Mouse (Mus musculus) forebrain, embryonic 10.5 days (tissue): ENCODE data around the gene Usp17lb. TPM values are rescaled to one million over a fixed set of nuclear protein-coding genes. Genes with fewer than 3 reads are reported as not detected.
"Not testable (repeated sequence)": the region's sequence is repeated elsewhere in the genome, so short reads cannot be mapped to it uniquely, and the experiment has no call there.

Experiments used
- DNase-seq: peaks from one replicate; pipeline ENCODE4 v3.0.0-alpha.2; 2017; ENCODE audit warnings: low spot score; ENCODE audit errors: extremely low spot score
- H3K27ac ChIP-seq: fragments of 300-500 bp; sonication (generic); 2 replicates; pipeline ENCODE4 v1.5.1; 2016; ENCODE audit warnings: mild to moderate bottlenecking
- H3K27me3 ChIP-seq: fragments of 300-500 bp; sonication (generic); 2 replicates; pipeline ENCODE4 v1.6.1; 2016; ENCODE audit warnings: mild to moderate bottlenecking; ENCODE audit not compliant: poor library complexity, severe bottlenecking
- H3K36me3 ChIP-seq: fragments of 300-500 bp; sonication (generic); replicated peaks from 2 replicates; pipeline ENCODE4 v1.6.1; 2016; ENCODE audit warnings: mild to moderate bottlenecking, moderate library complexity
- H3K4me1 ChIP-seq: fragments of 300-500 bp; sonication (generic); 2 replicates; pipeline ENCODE4 v1.6.1; 2016
- H3K4me3 ChIP-seq: fragments of 300-500 bp; sonication (generic); 2 replicates; pipeline ENCODE4 v1.5.1; 2016; ENCODE audit warnings: mild to moderate bottlenecking, moderate library complexity
- H3K9me3 ChIP-seq: fragments of 300-500 bp; sonication (generic); 2 replicates; pipeline ENCODE4 v1.6.1; 2016; ENCODE audit warnings: mild to moderate bottlenecking, moderate library complexity
- WGBS: fragments of 180-500 bp; shearing (Covaris S2); methylation state at CpG from one replicate; pipeline ENCODE4 v1.1.7; 2016; 5-methylcytosine and 5-hydroxymethylcytosine counted together
- polyA plus RNA-seq: library from polyadenylated mRNA; unstranded; fragments of >200 nt; fragmentation: Nextera tagmentation; extraction: Ambion mirVana; gene quantifications from 2 replicates; pipeline ENCODE4 v1.2.1, GENCODE M21; 2016

The Usp17lb gene
- not detected in 2 replicates for polyA plus RNA-seq

- 78% methylated on average over 1 of the region's 1 CpGs for WGBS
- Histone ChIP-seq H3K4me1 (no peaks in the 10 kb centered on the region), H3K9me3 (no peaks in the 10 kb centered on the region), H3K36me3 (no peaks in the 10 kb centered on the region), H3K27me3 (no peaks in the 10 kb centered on the region), H3K4me3 (no peak within 1 kb of the TSS), H3K27ac (no peak within 1 kb of the TSS)
- DNase-seq = no peak
Measured at GRCm38 (mm10) chr7:104842503-104842902, at the start of gene Usp17lb. Usp17lb (minus strand) TSS chr7:104842603.

GRCm38 (mm10) chr7:104877731-104878130, 35.3 kb upstream of the Usp17lb start, which contains the start of gene Olfr665:
Olfr665 (plus strand) TSS chr7:104878031.
- Histone ChIP-seq H3K27ac (no peak within 1 kb of the TSS), H3K9me3 (no peaks in the 10 kb centered on the region), H3K4me3 (no peak within 1 kb of the TSS), H3K4me1 (no peaks in the 10 kb centered on the region), H3K27me3 (no peaks in the 10 kb centered on the region), H3K36me3 (no peaks in the 10 kb centered on the region)
- 69% methylated on average over 1 of the region's 1 CpGs for WGBS
- no peak for DNase-seq

DNA sequence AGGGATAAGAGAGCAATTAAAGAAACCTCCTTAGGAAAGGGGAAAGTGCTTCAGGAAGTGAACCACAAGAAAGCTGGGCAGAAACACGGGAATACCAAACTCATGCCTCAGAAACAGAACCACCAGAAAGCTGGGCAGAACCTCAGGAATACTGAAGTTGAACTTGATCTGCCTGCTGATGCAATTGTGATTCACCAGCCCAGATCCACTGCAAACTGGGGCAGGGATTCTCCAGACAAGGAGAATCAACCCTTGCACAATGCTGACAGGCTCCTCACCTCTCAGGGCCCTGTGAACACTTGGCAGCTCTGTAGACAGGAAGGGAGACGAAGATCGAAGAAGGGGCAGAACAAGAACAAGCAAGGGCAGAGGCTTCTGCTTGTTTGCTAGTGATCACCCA, 19.0 kb upstream of the Usp17lb start:
- Histone ChIP-seq H3K9me3 (no peaks in the 10 kb centered on the region), H3K36me3 (no peaks in the 10 kb centered on the region), H3K4me3 (no peak overlapping the region), H3K27me3 (no peaks in the 10 kb centered on the region), H3K4me1 (no peaks in the 10 kb centered on the region), H3K27ac (no peak overlapping the region)
- no peak for DNase-seq
- 84% methylated on average over 3 of the region's 3 CpGs for WGBS

- no peak for DNase-seq
- Histone ChIP-seq H3K9me3 (no peaks in the 10 kb centered on the region), H3K4me3 (no peak overlapping the region), H3K4me1 (no peaks in the 10 kb centered on the region), H3K27ac (no peak overlapping the region), H3K36me3 (no peaks in the 10 kb centered on the region), H3K27me3 (no peaks in the 10 kb centered on the region)
- WGBS = 77% methylated on average over 1 of the region's 1 CpGs
Measured at GRCm38 (mm10) chr7:104857683-104858082, 15.3 kb upstream of the Usp17lb start.

DNA sequence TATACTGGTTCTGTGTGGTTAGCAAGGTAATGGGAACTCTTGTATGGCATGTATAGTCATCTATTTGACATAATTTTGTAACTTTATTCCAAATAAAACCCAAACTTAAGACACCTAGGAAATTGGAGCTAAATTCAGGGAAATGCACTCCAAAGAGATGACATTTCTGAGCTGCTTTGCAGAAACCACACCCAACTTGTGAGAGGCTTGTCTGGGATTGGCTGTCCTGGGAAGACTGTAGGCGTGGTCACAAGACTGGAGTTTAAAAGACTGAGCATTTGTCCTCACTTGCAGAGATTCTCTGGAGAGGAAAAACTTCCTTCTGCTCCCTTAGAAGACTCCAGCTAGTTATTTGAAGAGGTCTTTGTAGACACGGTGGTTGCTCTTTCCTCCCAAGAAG, 14.3 kb upstream of the Usp17lb start, which contains the start of gene Usp17la:
TSS of gene Usp17la (plus strand) at position 301 of the 400 bp plus-strand sequence.
- not testable (repeated sequence) for H3K36me3 ChIP-seq, H3K27me3 ChIP-seq, H3K4me1 ChIP-seq, H3K9me3 ChIP-seq, H3K4me3 ChIP-seq, H3K27ac ChIP-seq, DNase-seq
- 78% methylated on average over 2 of the region's 2 CpGs for WGBS

DNA sequence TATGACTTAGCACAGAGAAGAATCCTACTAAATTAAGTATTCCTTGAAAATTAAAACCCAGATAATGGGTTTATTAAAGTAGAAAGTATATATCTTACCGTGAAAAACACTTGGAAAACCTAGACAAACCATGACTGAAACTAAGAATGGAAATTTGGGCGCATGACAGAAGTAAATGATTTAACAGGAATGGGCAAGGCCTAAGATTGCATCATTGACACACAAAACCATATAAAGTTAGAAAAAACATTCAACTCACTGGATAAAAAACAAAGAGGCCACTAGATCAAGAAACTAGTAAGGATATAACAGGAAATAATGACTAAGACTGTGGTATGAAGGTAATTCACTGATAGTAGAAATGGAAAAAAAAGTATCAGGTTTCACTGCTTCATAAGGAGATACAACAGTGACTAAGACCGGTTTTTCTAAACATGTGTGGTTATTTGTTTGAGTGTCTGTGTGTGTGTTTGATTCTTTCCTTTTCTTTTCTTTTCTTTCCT, 12.9 kb upstream of the Usp17lb start:
- Histone ChIP-seq H3K4me1 (no peaks in the 10 kb centered on the region), H3K4me3 (no peak overlapping the region), H3K36me3 (no peaks in the 10 kb centered on the region), H3K27me3 (no peaks in the 10 kb centered on the region), H3K9me3 (no peaks in the 10 kb centered on the region), H3K27ac (no peak overlapping the region)
- no peak for DNase-seq
- WGBS = 89% methylated on average over 3 of the region's 3 CpGs

GRCm38 (mm10) chr7:104851546-104851945, 9.1 kb upstream of the Usp17lb start:
- H3K4me3 ChIP-seq, H3K4me1 ChIP-seq, DNase-seq, H3K27me3 ChIP-seq, H3K27ac ChIP-seq, H3K36me3 ChIP-seq, H3K9me3 ChIP-seq: not testable (repeated sequence)
- WGBS = 65% methylated on average over 2 of the region's 2 CpGs

DNA sequence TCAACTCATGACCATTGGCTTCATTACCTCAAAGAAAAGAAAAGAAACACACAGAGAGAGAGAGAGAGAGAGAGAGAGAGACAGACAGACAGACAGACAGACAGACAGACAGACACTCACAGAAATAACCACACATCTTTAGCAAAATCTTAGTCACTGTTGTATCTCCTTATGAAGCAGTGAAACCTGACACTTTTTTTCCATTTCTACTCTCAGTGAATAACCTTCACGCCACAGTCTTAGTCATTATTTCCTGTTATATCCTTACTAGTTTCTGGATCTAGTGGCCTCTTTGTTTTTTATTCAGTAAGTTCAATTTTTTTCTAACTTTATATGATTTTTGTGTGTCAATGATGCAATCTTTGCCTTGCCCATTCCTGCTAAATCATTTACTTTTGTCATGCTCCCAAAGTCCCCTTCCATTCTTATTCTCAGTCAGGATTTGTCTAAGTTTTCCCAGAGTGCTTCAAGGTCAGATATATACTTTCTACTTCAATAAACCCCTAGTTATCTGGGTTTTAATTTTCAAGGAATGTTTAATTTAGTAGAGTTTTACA, 1.4 kb upstream of the Usp17lb start:
- Histone ChIP-seq H3K27ac (no peak overlapping the region), H3K4me1 (no peaks in the 10 kb centered on the region), H3K4me3 (no peak overlapping the region), H3K9me3 (no peaks in the 10 kb centered on the region), H3K36me3 (no peaks in the 10 kb centered on the region), H3K27me3 (no peaks in the 10 kb centered on the region)
- no peak for DNase-seq
- 79% methylated on average over 1 of the region's 1 CpGs for WGBS

DNA sequence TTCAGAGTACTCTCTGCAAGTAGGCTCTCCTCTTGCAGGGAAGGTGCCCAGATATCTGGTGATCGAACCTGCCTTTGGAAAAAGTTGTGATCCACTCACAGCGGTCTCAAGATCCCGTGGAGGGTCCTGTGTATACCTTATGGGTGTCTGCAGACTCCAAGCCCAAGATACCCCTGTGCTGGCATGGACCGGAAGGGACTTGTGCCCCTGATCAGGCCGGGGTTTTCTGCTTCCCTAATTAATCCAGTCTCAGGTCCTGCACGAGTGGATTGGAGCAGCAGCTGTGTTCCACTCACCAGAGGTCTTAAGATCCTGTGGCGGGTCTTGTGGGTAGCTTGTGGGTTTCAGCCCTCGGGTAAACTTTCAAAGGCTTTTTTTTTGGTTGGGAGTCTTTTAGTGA, 32.1 kb downstream of the Usp17lb start:
- not testable (repeated sequence) for H3K4me1 ChIP-seq, H3K27ac ChIP-seq, H3K27me3 ChIP-seq, H3K9me3 ChIP-seq, H3K4me3 ChIP-seq, DNase-seq, H3K36me3 ChIP-seq
- 90% methylated on average over 8 of the region's 8 CpGs for WGBS

- 43% methylated on average over 1 of the region's 1 CpGs for WGBS
- Histone ChIP-seq H3K36me3 (no peaks in the 10 kb centered on the region), H3K27ac (no peak overlapping the region), H3K27me3 (no peaks in the 10 kb centered on the region), H3K4me1 (no peaks in the 10 kb centered on the region), H3K9me3 (no peaks in the 10 kb centered on the region), H3K4me3 (no peak overlapping the region)
- DNase-seq = no peak
Measured at GRCm38 (mm10) chr7:104790796-104791195, 51.6 kb downstream of the Usp17lb start.

Other genes with a start within 250 kb of the Usp17lb start
- not detected in 2 replicates for gene Olfr655, start 240.8 kb downstream of the Usp17lb start, polyA plus RNA-seq
- gene Olfr656, start 228.6 kb downstream of the Usp17lb start, polyA plus RNA-seq = 0.09 TPM in 1 of 2 replicates, not detected in the other
- gene Olfr657, start 217.8 kb downstream of the Usp17lb start, polyA plus RNA-seq = not detected in 2 replicates
- gene Olfr658, start 195.3 kb downstream of the Usp17lb start, polyA plus RNA-seq = 0.06 and 0.07 TPM in 2 replicates
- not detected in 2 replicates for gene Olfr659, start 175.8 kb downstream of the Usp17lb start, polyA plus RNA-seq
- not detected in 2 replicates for gene Olfr661, start 156.1 kb downstream of the Usp17lb start, polyA plus RNA-seq
- gene Usp17le, start 65.1 kb downstream of the Usp17lb start, polyA plus RNA-seq = not detected in 2 replicates
- gene Usp17la, start 14.4 kb upstream of the Usp17lb start, polyA plus RNA-seq = not detected in 2 replicates
- gene Olfr665, start 35.4 kb upstream of the Usp17lb start, polyA plus RNA-seq = not detected in 2 replicates
- not detected in 2 replicates for gene Olfr666, start 53.3 kb upstream of the Usp17lb start, polyA plus RNA-seq
- gene Olfr667, start 78.9 kb upstream of the Usp17lb start, polyA plus RNA-seq = not detected in 2 replicates
- not detected in 2 replicates for gene Olfr668, start 85.5 kb upstream of the Usp17lb start, polyA plus RNA-seq
- not detected in 2 replicates for gene Olfr669, start 91.6 kb upstream of the Usp17lb start, polyA plus RNA-seq
- not detected in 2 replicates for gene Olfr670, start 120.0 kb upstream of the Usp17lb start, polyA plus RNA-seq
- not detected in 2 replicates for gene Olfr671, start 136.5 kb upstream of the Usp17lb start, polyA plus RNA-seq
- gene Olfr672, start 159.4 kb upstream of the Usp17lb start, polyA plus RNA-seq = not detected in 2 replicates
- not detected in 2 replicates for gene Olfr675, start 185.9 kb upstream of the Usp17lb start, polyA plus RNA-seq
- gene Olfr676, start 190.1 kb upstream of the Usp17lb start, polyA plus RNA-seq = not detected in 2 replicates
- gene Olfr677, start 208.8 kb upstream of the Usp17lb start, polyA plus RNA-seq = not detected in 2 replicates
- not detected in 2 replicates for gene Olfr678, start 221.9 kb upstream of the Usp17lb start, polyA plus RNA-seq
- gene Olfr679, start 238.6 kb upstream of the Usp17lb start, polyA plus RNA-seq = not detected in 2 replicates